Mouse (Mus musculus) heart, adult 2 months (tissue): ENCODE measurements around the gene Tcp11l2.

ENCODE experiments used
- CTCF ChIP-seq: fragments of 200-600 bp; IDR thresholded peaks from 2 replicates; pipeline ENCODE4 v1.8.1; 2022; ENCODE audit warnings: antibody characterized with exemption, mild to moderate bottlenecking, moderate library complexity
- EP300 ChIP-seq: fragments of 200-500 bp; IDR thresholded peaks from 2 replicates; pipeline ENCODE4 v1.6.1; 2011; ENCODE audit warnings: low read depth, low read length, control low read depth; ENCODE audit not compliant: insufficient read depth
- POLR2A ChIP-seq: fragments of 200-500 bp; IDR thresholded peaks from 2 replicates; pipeline ENCODE4 v1.6.1; 2011; ENCODE audit warnings: mild to moderate bottlenecking, low read depth, low read length, control low read depth; ENCODE audit not compliant: insufficient read depth

- TF ChIP-seq EP300 (no peak), CTCF (no peak), POLR2A (no peak)
These were observed 14.3 kb upstream of the Tcp11l2 start for GRCm38 (mm10) chr10:84562121-84562520.
